Mouse (Mus musculus): ENCODE measurements around the gene Rgs16.

GRCm38 (mm10) chr1:153730671-153731070 lies 9.5 kb upstream of the Rgs16 start:
- TF ChIP-seq NRF1 (IDR thresholded peaks at IDR 0.05; ENCODE audit: insufficient read depth, low read depth, low read length, poor library complexity, severe bottlenecking) = no peak
- TF ChIP-seq POLR2A (IDR thresholded peaks at IDR 0.05; ENCODE audit: control insufficient read depth in 1 of 2, insufficient read depth in 1 of 2, low read depth in 1 of 2, low read length in 2 of 2, poor library complexity in 1 of 2) = no peak
- no peak for TF ChIP-seq GABPA (IDR thresholded peaks at IDR 0.05; ENCODE audit: low read depth, low read length)
- TF ChIP-seq CTCF (IDR thresholded peaks at IDR 0.05 in 2 of 3, conservative IDR thresholded peaks at IDR 0.05 in 1 of 3; ENCODE audit: control insufficient read depth in 1 of 3, insufficient read depth in 1 of 3, low read depth in 2 of 3, low read length in 3 of 3, poor library complexity in 1 of 3, severe bottlenecking in 1 of 3) = no peak
- TF ChIP-seq CHD2 (IDR thresholded peaks at IDR 0.05; ENCODE audit: low read length) = no peak
- no peak for TF ChIP-seq MYC (IDR thresholded peaks at IDR 0.05; ENCODE audit: low read depth, low read length)
- no peak for TF ChIP-seq SIN3A (IDR thresholded peaks at IDR 0.05; ENCODE audit: low read length)
- TF ChIP-seq TBP (IDR thresholded peaks at IDR 0.05; ENCODE audit: low read depth, low read length) = no peak
